Mouse (Mus musculus) left cerebral cortex, adult 8-10 months (tissue): ENCODE measurements around the gene Crocc2. TPM values are rescaled to one million over a fixed set of nuclear protein-coding genes. Genes with fewer than 3 reads are reported as not detected.

Source experiments
- DNase-seq, 2 experiments: peaks; one replicate each; pipeline ENCODE4 v3.0.0; 2022; ENCODE audit warnings: low spot score in 2 of 2
- microRNA-seq, 2 experiments: library from miRNA; unstranded; fragments of <30 nt; microRNA quantifications; one replicate each; pipeline ENCODE4 v1.2.0; 2022
- total RNA-seq, 4 experiments: library from RNA; stranded (reverse); gene quantifications; 2 replicates each; pipeline ENCODE4 v1.2.4; 2022

Crocc2 gene
- total RNA-seq, 4 experiments from 2014 or later, result 0.15 to 0.42 (median 0.20) TPM

GRCm38 (mm10) chr1:93270516-93271240, 102.2 kb downstream of the Crocc2 start:
- DNase-seq, result no peak

DNA sequence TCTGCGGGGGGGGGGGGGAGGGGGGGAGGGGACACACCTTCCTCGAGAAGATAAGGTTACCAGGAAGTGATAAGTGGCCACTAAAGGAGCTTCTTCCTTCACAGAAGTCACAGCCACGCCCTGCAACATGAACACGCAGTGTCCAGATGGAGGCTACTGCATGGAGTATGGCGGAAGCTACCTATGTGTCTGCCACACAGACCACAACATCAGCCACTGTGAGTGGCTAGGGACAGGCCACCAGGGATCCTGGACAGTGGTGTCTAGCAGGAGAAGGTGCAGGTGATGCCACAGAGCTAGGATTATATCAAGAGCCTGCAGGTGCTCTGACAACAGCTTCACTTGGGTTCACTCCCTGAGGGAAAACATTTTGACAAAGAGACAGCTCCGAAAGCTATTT, 103.2 kb downstream of the Crocc2 start:
- no peak for DNase-seq

DNA sequence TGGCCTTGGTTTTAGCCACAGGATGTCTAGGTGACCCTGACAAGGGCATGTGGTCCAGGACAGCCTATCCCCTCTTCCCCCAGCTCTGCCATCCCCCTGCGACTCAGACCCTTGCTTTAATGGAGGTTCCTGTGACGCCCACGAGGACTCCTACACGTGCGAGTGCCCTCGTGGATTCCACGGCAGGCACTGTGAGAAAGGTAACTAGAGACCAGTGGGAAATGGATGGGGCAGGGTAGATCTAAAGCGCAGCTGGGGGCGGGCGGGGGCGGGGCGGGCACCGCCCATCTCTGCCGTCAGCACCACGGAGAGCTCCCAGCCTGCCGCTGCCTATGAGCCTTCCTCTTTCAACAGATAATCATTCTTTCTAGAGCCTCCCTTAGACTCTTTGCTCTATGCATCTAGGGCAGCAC, 103.9 kb downstream of the Crocc2 start:
- DNase-seq, result no peak

- no peak for DNase-seq
Observed at GRCm38 (mm10) chr1:93275561-93275960, 107.0 kb downstream of the Crocc2 start.

- DNase-seq, result no peak
Observed at GRCm38 (mm10) chr1:93277041-93277440, 108.5 kb downstream of the Crocc2 start.

Small RNA genes within 50 kb of the gene (microRNA-seq; reads per million reads assigned to microRNA genes)
- gene Mir6901, result 0 reads per million in 2 experiments

Other genes starting within 250 kb of the Crocc2 start
- gene Capn10, start 234.3 kb upstream of the Crocc2 start, total RNA-seq, result 10 to 100 TPM; 33.9 to 42.2 (median 37.4) TPM
- gene Gpr35, start 217.9 kb upstream of the Crocc2 start, total RNA-seq, result under 1 TPM in 3 of 4 experiments, not detected in 1; 0.13 to 0.18 (median 0.14) TPM
- gene Aqp12, start 162.4 kb upstream of the Crocc2 start, total RNA-seq, result not detected
- gene Kif1a, start 66.8 kb upstream of the Crocc2 start, total RNA-seq, result 100 to 1,000 TPM; 755 to 840 (median 807) TPM
- not detected for gene Agxt, start 33.5 kb upstream of the Crocc2 start, total RNA-seq
- under 1 TPM in 1 of 4 experiments, not detected in 3; 0.27 TPM for gene 2310007B03Rik, start 7.8 kb upstream of the Crocc2 start, total RNA-seq
- 10 to 100 TPM in 1 of 4 experiments, 1 to 10 TPM in 3; 7.4 to 11.0 (median 9.1) TPM for gene Sned1, start 67.1 kb downstream of the Crocc2 start, total RNA-seq
- 10 to 100 TPM; 19.3 to 20.3 (median 20.0) TPM for gene Mterf4, start 137.2 kb downstream of the Crocc2 start, total RNA-seq
- 100 to 1,000 TPM in 2 of 4 experiments, 10 to 100 TPM in 2; 85.0 to 107 (median 96.8) TPM for gene Ppp1r7, start 174.1 kb downstream of the Crocc2 start, total RNA-seq
- 10 to 100 TPM in 1 of 4 experiments, 1 to 10 TPM in 3; 5.8 to 13.6 (median 6.3) TPM for gene Pask, start 174.8 kb downstream of the Crocc2 start, total RNA-seq
- under 1 TPM; 0.18 to 0.74 (median 0.51) TPM for gene Ano7, start 205.2 kb downstream of the Crocc2 start, total RNA-seq